Mouse (Mus musculus) midbrain, embryonic 16.5 days (tissue): ENCODE data around the gene Agtpbp1. TPM values are rescaled to one million over a fixed set of nuclear protein-coding genes. Genes with fewer than 3 reads are reported as not detected.

Experiments used
- ATAC-seq: fragments of 200-750 bp; cut with Nextera tagmentation; 2 replicates; pipeline ENCODE4 v1.8.0; 2017; ENCODE audit warnings: moderate TSS enrichment
- H3K27ac ChIP-seq: fragments of 300-500 bp; sonication (generic); 2 replicates; pipeline ENCODE4 v1.5.1; 2014; ENCODE audit warnings: mild to moderate bottlenecking, low read length, mixed read lengths
- H3K27me3 ChIP-seq: fragments of 300-500 bp; sonication (generic); 2 replicates; pipeline ENCODE4 v1.6.1; 2014; ENCODE audit warnings: low read depth, low read length, mixed read lengths; ENCODE audit not compliant: control insufficient read depth, insufficient read depth
- H3K36me3 ChIP-seq: fragments of 300-500 bp; sonication (generic); 2 replicates; pipeline ENCODE4 v1.6.1; 2014; ENCODE audit warnings: mild to moderate bottlenecking, low read length, moderate library complexity, mixed read lengths; ENCODE audit not compliant: control insufficient read depth, insufficient read depth
- H3K4me1 ChIP-seq: fragments of 300-500 bp; sonication (generic); 2 replicates; pipeline ENCODE4 v1.6.1; 2014; ENCODE audit warnings: mild to moderate bottlenecking, low read length, mixed read lengths; ENCODE audit not compliant: control insufficient read depth, insufficient read depth
- H3K4me2 ChIP-seq: fragments of 300-500 bp; sonication (generic); 2 replicates; pipeline ENCODE4 v1.6.1; 2014; ENCODE audit warnings: mild to moderate bottlenecking, low read length, mixed read lengths
- H3K4me3 ChIP-seq: fragments of 300-500 bp; sonication (generic); 2 replicates; pipeline ENCODE4 v1.5.1; 2014; ENCODE audit warnings: low read depth, mild to moderate bottlenecking, low read length, moderate library complexity, mixed read lengths
- H3K9ac ChIP-seq: fragments of 300-500 bp; sonication (generic); 2 replicates; pipeline ENCODE4 v1.6.1; 2014; ENCODE audit warnings: low read depth, low read length, mixed read lengths
- H3K9me3 ChIP-seq: fragments of 300-500 bp; sonication (generic); replicated peaks from 2 replicates; pipeline ENCODE4 v1.6.1; 2014; ENCODE audit warnings: mild to moderate bottlenecking, low read length, mixed read lengths; ENCODE audit not compliant: control insufficient read depth, poor library complexity, severe bottlenecking
- WGBS: fragments of 180-500 bp; shearing (Covaris S2); extraction: QIAGEN DNeasy Blood & Tissue Kit; methylation state at CpG from one replicate; pipeline ENCODE4 v1.1.7; 2014; 5-methylcytosine and 5-hydroxymethylcytosine counted together
- polyA plus RNA-seq: library from polyadenylated mRNA; unstranded; fragments of >200 nt; fragmentation: Nextera tagmentation; extraction: Ambion mirVana; gene quantifications from 2 replicates; pipeline ENCODE4 v1.2.1, GENCODE M21; 2015

The Agtpbp1 gene
- polyA plus RNA-seq, 1 experiment from 2014 or later, result 76.0 TPM

DNA sequence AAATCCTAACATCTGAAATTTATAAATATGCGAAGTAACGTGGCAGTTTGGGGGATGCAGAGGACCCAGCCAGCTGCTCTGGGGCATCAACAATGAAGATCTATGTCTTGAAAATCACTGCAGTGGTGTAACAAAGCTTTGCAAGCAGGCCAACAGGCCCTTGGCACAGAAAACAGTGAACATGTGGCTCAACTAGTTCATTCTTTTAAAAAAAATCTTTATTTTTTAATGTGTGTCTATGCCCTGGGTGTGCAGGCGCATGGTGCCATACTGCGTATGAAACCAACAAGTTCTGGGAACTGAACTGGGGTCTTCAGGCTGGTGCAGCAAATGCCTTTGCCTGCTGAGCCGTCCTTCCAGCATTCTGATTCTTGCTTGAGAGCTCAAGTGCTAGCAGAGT, 32.7 kb downstream of the Agtpbp1 start:
- Histone ChIP-seq H3K36me3 (no peaks in the 10 kb centered on the region), H3K27me3 (no peaks in the 10 kb centered on the region), H3K27ac (no peak overlapping the region), H3K9ac (no peak overlapping the region), H3K4me1 (peaks cover 15% of the 10 kb centered on the region), H3K9me3 (no peaks in the 10 kb centered on the region), H3K4me3 (no peak overlapping the region), H3K4me2 (no peak overlapping the region)
- 88% methylated on average over 5 of the region's 5 CpGs for WGBS
- no peak for ATAC-seq

- H3K36me3 ChIP-seq, result no peaks in the 10 kb centered on the region
- H3K4me1 ChIP-seq, result peaks cover 3% of the 10 kb centered on the region; the same call in 1 of the 2 replicates
- H3K27me3 ChIP-seq, result no peaks in the 10 kb centered on the region
- H3K27ac ChIP-seq, result no peak overlapping the region
- H3K9ac ChIP-seq, result no peak overlapping the region
- no peak overlapping the region for H3K4me2 ChIP-seq
- H3K4me3 ChIP-seq, result no peak overlapping the region
- 47% methylated on average over 1 of the region's 1 CpGs for WGBS
- no peak for ATAC-seq
- H3K9me3 ChIP-seq, result no peaks in the 10 kb centered on the region
Measured at GRCm38 (mm10) chr13:59549318-59549798, 35.7 kb downstream of the Agtpbp1 start.

GRCm38 (mm10) chr13:59547716-59548115, 37.3 kb downstream of the Agtpbp1 start:
- H3K4me1 ChIP-seq, result peaks cover 3% of the 10 kb centered on the region; the same call in 1 of the 2 replicates
- no peaks in the 10 kb centered on the region for H3K9me3 ChIP-seq
- no peak overlapping the region for H3K4me2 ChIP-seq
- no peak overlapping the region for H3K4me3 ChIP-seq
- WGBS, result 85% methylated on average over 4 of the region's 4 CpGs
- no peaks in the 10 kb centered on the region for H3K27me3 ChIP-seq
- no peak overlapping the region for H3K27ac ChIP-seq
- H3K9ac ChIP-seq, result no peak overlapping the region
- ATAC-seq, result no peak
- H3K36me3 ChIP-seq, result no peaks in the 10 kb centered on the region

DNA sequence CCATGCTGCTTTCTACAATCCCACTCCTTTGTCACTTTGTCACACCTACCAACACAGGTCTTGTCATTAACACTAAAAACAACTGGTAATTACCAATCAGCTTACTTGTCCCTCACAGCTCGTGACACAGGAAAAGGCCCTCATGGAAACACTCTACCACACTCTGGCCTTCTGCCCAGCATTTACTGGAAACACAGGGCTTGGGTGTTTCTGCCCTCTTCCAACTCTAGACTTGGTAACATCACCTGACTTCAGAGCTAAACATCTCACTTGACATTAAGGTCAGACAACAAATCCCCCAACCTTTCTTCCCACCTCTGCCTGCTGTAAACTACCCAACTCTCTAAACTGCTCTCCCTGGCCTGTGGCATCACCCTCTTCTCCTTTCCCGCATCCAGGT, 37.9 kb downstream of the Agtpbp1 start:
- 78% methylated on average over 2 of the region's 2 CpGs for WGBS
- H3K9me3 ChIP-seq, result no peaks in the 10 kb centered on the region
- no peak overlapping the region for H3K4me2 ChIP-seq
- ATAC-seq, result no peak
- H3K4me1 ChIP-seq, result peaks cover 3% of the 10 kb centered on the region; the same call in 1 of the 2 replicates
- H3K9ac ChIP-seq, result no peak overlapping the region
- no peak overlapping the region for H3K4me3 ChIP-seq
- H3K27ac ChIP-seq, result no peak overlapping the region
- H3K27me3 ChIP-seq, result no peaks in the 10 kb centered on the region
- no peaks in the 10 kb centered on the region for H3K36me3 ChIP-seq

DNA sequence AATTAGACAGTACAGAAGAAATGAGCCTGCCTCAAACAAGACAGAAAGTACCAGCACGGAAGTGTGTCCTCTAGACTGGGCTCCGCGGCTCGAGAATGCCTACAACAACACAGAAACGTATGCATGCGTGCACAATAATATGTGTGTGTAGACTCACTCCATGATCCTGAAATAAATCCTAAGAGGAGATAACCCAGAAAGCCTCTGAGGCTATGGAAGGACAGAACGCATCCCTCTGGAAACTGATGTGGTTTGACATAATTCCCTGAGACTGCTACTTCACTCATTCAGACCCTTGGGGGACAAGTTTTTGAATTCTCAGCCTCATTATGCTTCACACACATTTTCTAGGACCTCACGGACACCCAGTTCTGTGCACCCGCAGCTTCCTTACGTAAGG, 42.6 kb downstream of the Agtpbp1 start:
- H3K4me2 ChIP-seq, result no peak overlapping the region
- H3K9ac ChIP-seq, result no peak overlapping the region
- no peaks in the 10 kb centered on the region for H3K36me3 ChIP-seq
- H3K4me1 ChIP-seq, result peaks cover 3% of the 10 kb centered on the region; the same call in 1 of the 2 replicates
- no peaks in the 10 kb centered on the region for H3K27me3 ChIP-seq
- no peak overlapping the region for H3K4me3 ChIP-seq
- no peaks in the 10 kb centered on the region for H3K9me3 ChIP-seq
- no peak for ATAC-seq
- H3K27ac ChIP-seq, result no peak overlapping the region
- WGBS, result 92% methylated on average over 10 of the region's 10 CpGs

- H3K9me3 ChIP-seq, result no peaks in the 10 kb centered on the region
- ATAC-seq, result no peak
- no peak overlapping the region for H3K27ac ChIP-seq
- H3K27me3 ChIP-seq, result no peaks in the 10 kb centered on the region
- peaks cover 7% of the 10 kb centered on the region; the same call in 1 of the 2 replicates for H3K36me3 ChIP-seq
- no peak overlapping the region for H3K4me2 ChIP-seq
- H3K9ac ChIP-seq, result no peak overlapping the region
- no peak overlapping the region for H3K4me3 ChIP-seq
- no peaks in the 10 kb centered on the region for H3K4me1 ChIP-seq
- WGBS, result 87% methylated on average over 5 of the region's 5 CpGs
Measured at GRCm38 (mm10) chr13:59540030-59540429, 45.0 kb downstream of the Agtpbp1 start.

- peaks cover 7% of the 10 kb centered on the region; the same call in 1 of the 2 replicates for H3K36me3 ChIP-seq
- H3K9ac ChIP-seq, result no peak overlapping the region
- H3K9me3 ChIP-seq, result no peaks in the 10 kb centered on the region
- H3K4me2 ChIP-seq, result no peak overlapping the region
- H3K4me3 ChIP-seq, result no peak overlapping the region
- no peaks in the 10 kb centered on the region for H3K27me3 ChIP-seq
- no peaks in the 10 kb centered on the region for H3K4me1 ChIP-seq
- H3K27ac ChIP-seq, result no peak overlapping the region
- 90% methylated on average over 5 of the region's 5 CpGs for WGBS
- ATAC-seq, result no peak
Measured at GRCm38 (mm10) chr13:59538661-59539060, 46.4 kb downstream of the Agtpbp1 start.

DNA sequence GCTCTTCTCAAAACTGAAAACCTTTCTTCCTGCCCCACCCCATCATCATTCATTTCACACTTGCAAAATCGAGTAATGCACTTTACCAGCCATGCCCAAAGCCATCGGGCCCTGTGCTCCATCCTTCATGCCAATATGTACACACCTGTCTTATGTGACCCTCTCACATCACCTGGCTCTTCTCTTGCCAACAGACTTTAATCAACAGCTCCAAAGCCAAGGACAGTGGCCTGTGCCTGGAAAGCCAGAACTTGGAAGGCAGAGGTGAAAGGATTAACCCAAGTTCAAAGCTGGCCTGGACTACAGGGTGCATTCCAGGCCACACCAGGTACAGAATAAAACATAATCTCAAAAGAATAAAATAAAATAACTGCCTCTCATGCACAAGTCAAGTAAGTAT, 48.4 kb downstream of the Agtpbp1 start:
- Histone ChIP-seq H3K9ac (no peak overlapping the region), H3K27me3 (no peaks in the 10 kb centered on the region)
- WGBS, result 93% methylated on average over 2 of the region's 2 CpGs

DNA sequence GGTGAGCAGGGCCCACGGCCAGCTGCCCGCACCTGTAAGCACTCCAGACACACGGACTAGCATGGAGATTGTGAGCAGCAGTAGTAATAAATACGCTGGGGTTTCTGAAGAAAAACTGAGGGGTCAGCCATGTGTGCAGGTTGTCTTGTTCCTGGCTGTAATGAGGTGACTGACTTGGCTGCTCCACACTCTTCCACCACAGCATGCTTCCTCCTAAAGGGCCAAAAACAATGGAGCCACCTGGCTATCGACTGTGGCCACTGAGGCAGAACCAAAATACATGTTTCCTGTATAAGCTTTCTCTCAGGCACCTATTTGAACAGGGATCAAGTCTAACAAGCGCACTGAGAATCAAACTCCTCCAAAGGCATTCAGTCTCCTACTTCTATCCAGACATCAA, 49.3 kb downstream of the Agtpbp1 start:
- WGBS, result 87% methylated on average over 6 of the region's 6 CpGs
- Histone ChIP-seq H3K27ac (no peak overlapping the region), H3K4me2 (no peak overlapping the region), H3K9ac (no peak overlapping the region), H3K27me3 (no peaks in the 10 kb centered on the region), H3K36me3 (peaks cover 7% of the 10 kb centered on the region; the same call in 1 of the 2 replicates), H3K9me3 (no peaks in the 10 kb centered on the region), H3K4me3 (no peak overlapping the region), H3K4me1 (no peaks in the 10 kb centered on the region)
- ATAC-seq, result no peak

More for the DNA sequence above, 48.4 kb downstream of the Agtpbp1 start:
- no peak overlapping the region for H3K27ac ChIP-seq
- H3K4me1 ChIP-seq, result no peaks in the 10 kb centered on the region
- no peak for ATAC-seq
- H3K9me3 ChIP-seq, result no peaks in the 10 kb centered on the region
- H3K4me3 ChIP-seq, result no peak overlapping the region
- H3K4me2 ChIP-seq, result no peak overlapping the region
- H3K36me3 ChIP-seq, result peaks cover 7% of the 10 kb centered on the region; the same call in 1 of the 2 replicates
